Mouse (Mus musculus): ENCODE data around the gene Nccrp1. TPM values are rescaled to one million over a fixed set of nuclear protein-coding genes. Genes with fewer than 3 reads are reported as not detected.

Nccrp1 gene
- not detected in 2 replicates for polyA plus RNA-seq (2015; fragmentation: Nextera tagmentation; extraction: Ambion mirVana)

- Histone ChIP-seq H3K4me2 (peak within 1 kb of the TSS; percentile 62), H3K9me3 (no peaks in the 10 kb centered on the region), H3K27me3 (replicated peaks) (peaks cover 64% of the 10 kb centered on the region), H3K9ac (peak within 1 kb of the TSS; percentile 54; the same call in 1 of the 2 replicates), H3K27ac (replicated peaks) (no peak within 1 kb of the TSS), H3K36me3 (no peaks in the 10 kb centered on the region), H3K4me1 (peaks cover 18% of the 10 kb centered on the region), H3K4me3 (peak within 1 kb of the TSS; percentile 40)
- ATAC-seq (ENCODE audit: extremely low read depth, insufficient number of reproducible peaks, low FRiP score, low TSS enrichment): no peak
- WGBS: 10% methylated on average over 5 of the region's 5 CpGs
Observed at GRCm38 (mm10) chr7:28547154-28547553, at the start of gene Nccrp1. Nccrp1 (minus strand) TSS chr7:28547254.

DNA sequence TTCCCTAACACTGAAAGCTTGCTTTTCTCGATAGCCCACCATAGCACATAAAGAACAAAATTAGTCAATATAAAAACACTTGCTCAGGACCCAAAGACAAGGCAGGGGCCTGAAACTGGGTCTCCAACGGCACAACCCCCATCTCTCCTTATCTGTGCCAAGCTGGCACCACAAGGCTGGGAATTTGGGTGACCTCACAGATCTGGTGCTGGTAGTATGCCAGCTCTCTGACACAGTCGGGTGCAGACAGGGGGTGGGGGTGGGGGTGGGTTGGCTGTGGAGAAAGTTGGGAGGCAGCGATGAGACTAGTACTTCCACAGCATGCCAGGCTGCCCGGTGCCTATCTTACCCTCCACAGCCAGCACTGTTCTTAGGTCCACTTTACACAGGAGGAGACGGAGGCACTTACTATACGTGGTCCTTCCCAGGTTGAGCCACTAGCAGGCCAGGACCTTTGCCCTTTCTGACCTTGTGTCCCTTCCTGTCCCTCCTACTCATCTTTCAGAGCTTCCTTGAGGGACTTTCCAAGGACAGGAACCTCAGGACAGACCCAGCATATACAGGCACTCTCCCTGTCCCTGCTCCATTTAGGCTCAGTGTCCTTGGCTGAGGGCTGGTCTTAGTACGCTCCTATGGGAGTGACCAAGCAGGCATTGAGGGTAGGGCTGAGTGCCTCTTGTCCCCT, 48.8 kb upstream of the Nccrp1 start:
- no peaks in the 10 kb centered on the region for H3K27me3 ChIP-seq (replicated peaks)
- no peaks in the 10 kb centered on the region for H3K9me3 ChIP-seq
- 66% methylated on average over 8 of the region's 8 CpGs for WGBS
- peaks cover 70% of the 10 kb centered on the region for H3K4me1 ChIP-seq
- H3K4me2 ChIP-seq: peak overlapping the region; percentile 95
- no peak overlapping the region for H3K27ac ChIP-seq (replicated peaks)
- peak overlapping the region; percentile 91 for H3K9ac ChIP-seq
- H3K4me3 ChIP-seq: peak overlapping the region; percentile 75; the same call in 1 of the 2 replicates
- H3K36me3 ChIP-seq: peaks cover 7% of the 10 kb centered on the region
- ATAC-seq (ENCODE audit: extremely low read depth, insufficient number of reproducible peaks, low FRiP score, low TSS enrichment): no peak

DNA sequence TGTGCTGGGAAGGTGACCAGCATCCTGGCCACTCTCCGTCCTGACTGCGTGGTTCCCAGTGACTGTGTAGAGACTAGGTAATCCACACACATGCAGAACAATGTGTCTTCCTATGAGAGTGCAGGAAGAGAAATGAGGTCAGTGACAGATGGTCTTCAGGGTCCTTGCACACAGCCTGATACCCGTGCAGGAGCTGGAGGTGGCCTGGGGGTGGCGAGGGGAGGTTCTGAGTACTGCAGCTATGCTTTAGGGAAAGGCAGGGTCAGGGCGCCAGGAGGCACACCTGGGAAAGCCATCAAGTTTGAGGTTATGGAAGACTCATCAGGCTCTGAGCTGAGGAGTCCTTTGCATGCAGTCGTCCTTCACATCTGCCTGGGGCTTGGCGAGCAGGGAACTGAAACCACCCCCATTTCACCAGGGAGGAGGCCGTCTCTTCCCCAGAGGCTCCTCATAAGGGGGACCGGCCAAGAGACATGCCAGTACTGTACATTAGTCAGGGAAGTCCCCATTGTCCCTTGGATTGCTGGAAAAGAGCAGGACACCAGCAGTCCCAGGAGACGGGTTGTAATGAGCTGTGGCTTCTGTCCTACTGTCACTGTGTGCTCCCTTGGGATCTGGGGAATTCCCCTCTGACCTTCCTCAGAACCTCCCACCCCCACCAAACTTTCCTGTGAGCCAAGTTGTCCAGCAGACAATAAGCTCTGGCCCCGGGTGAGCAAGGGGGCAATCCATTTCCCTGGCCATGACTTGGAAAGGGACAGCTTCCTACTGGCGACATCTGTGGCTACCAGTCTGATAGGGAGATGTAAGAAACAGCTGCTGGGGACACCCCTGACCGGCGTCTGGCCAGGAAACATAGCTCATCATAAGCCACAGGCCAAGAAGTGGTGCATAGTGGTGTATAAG, 46.4 kb upstream of the Nccrp1 start:
- peaks cover 86% of the 10 kb centered on the region for H3K4me1 ChIP-seq
- H3K9ac ChIP-seq: peak overlapping the region; percentile 42
- WGBS: 47% methylated on average over 14 of the region's 14 CpGs
- no peaks in the 10 kb centered on the region for H3K9me3 ChIP-seq
- peaks cover 7% of the 10 kb centered on the region for H3K36me3 ChIP-seq
- H3K27ac ChIP-seq (replicated peaks): peak overlapping the region; percentile 48
- H3K27me3 ChIP-seq (replicated peaks): no peaks in the 10 kb centered on the region
- H3K4me3 ChIP-seq: no peak overlapping the region
- H3K4me2 ChIP-seq: no peak overlapping the region; the same call in 1 of the 2 replicates
- no peak for ATAC-seq (ENCODE audit: extremely low read depth, insufficient number of reproducible peaks, low FRiP score, low TSS enrichment)

GRCm38 (mm10) chr7:28591862-28592261, 44.8 kb upstream of the Nccrp1 start:
- 71% methylated on average over 1 of the region's 1 CpGs for WGBS

GRCm38 (mm10) chr7:28587644-28588043, 40.6 kb upstream of the Nccrp1 start:
- ATAC-seq (ENCODE audit: extremely low read depth, insufficient number of reproducible peaks, low FRiP score, low TSS enrichment): peak; percentile 11; the same call in 1 of the 2 replicates
- Histone ChIP-seq H3K4me1 (peaks cover 95% of the 10 kb centered on the region), H3K4me2 (peak overlapping the region; percentile 33), H3K4me3 (no peak overlapping the region), H3K27ac (replicated peaks) (peak overlapping the region; percentile 73), H3K9ac (peak overlapping the region; percentile 67), H3K36me3 (no peaks in the 10 kb centered on the region), H3K27me3 (replicated peaks) (no peaks in the 10 kb centered on the region), H3K9me3 (no peaks in the 10 kb centered on the region)

More at GRCm38 (mm10) chr7:28591862-28592261, 44.8 kb upstream of the Nccrp1 start:
- H3K4me1 ChIP-seq: peaks cover 93% of the 10 kb centered on the region
- no peak overlapping the region for H3K9ac ChIP-seq
- no peaks in the 10 kb centered on the region for H3K9me3 ChIP-seq
- H3K36me3 ChIP-seq: peaks cover 7% of the 10 kb centered on the region
- H3K4me3 ChIP-seq: no peak overlapping the region
- H3K27ac ChIP-seq (replicated peaks): no peak overlapping the region
- H3K4me2 ChIP-seq: no peak overlapping the region
- no peaks in the 10 kb centered on the region for H3K27me3 ChIP-seq (replicated peaks)
- ATAC-seq (ENCODE audit: extremely low read depth, insufficient number of reproducible peaks, low FRiP score, low TSS enrichment): no peak

GRCm38 (mm10) chr7:28586663-28587411, 39.8 kb upstream of the Nccrp1 start:
- ATAC-seq (ENCODE audit: extremely low read depth, insufficient number of reproducible peaks, low FRiP score, low TSS enrichment): no peak
- peak overlapping the region; percentile 73 for H3K27ac ChIP-seq (replicated peaks)
- no peaks in the 10 kb centered on the region for H3K27me3 ChIP-seq (replicated peaks)
- peak overlapping the region; percentile 67 for H3K9ac ChIP-seq
- no peaks in the 10 kb centered on the region for H3K36me3 ChIP-seq
- H3K4me2 ChIP-seq: peak overlapping the region; percentile 33; the same call in 1 of the 2 replicates
- H3K4me1 ChIP-seq: peaks cover 93% of the 10 kb centered on the region
- H3K4me3 ChIP-seq: no peak overlapping the region
- no peaks in the 10 kb centered on the region for H3K9me3 ChIP-seq
- WGBS: 40% methylated on average over 6 of the region's 6 CpGs

GRCm38 (mm10) chr7:28585001-28585400, 37.9 kb upstream of the Nccrp1 start:
- H3K4me3 ChIP-seq: no peak overlapping the region
- WGBS: 76% methylated on average over 6 of the region's 6 CpGs
- peak overlapping the region; percentile 34; the same call in 1 of the 2 replicates for H3K9ac ChIP-seq
- peaks cover 95% of the 10 kb centered on the region for H3K4me1 ChIP-seq
- peak overlapping the region; percentile 65; the same call in 1 of the 2 replicates for H3K27ac ChIP-seq (replicated peaks)
- no peak for ATAC-seq (ENCODE audit: extremely low read depth, insufficient number of reproducible peaks, low FRiP score, low TSS enrichment)
- H3K9me3 ChIP-seq: no peaks in the 10 kb centered on the region
- H3K36me3 ChIP-seq: 0 out of 2 replicates have a peak, but pooled peaks cover 7% of the 10 kb centered on the region
- H3K27me3 ChIP-seq (replicated peaks): no peaks in the 10 kb centered on the region
- no peak overlapping the region for H3K4me2 ChIP-seq

GRCm38 (mm10) chr7:28584468-28584867, 37.4 kb upstream of the Nccrp1 start:
- Histone ChIP-seq H3K27ac (replicated peaks) (peak overlapping the region; percentile 65), H3K4me3 (no peak overlapping the region), H3K36me3 (0 out of 2 replicates have a peak, but pooled peaks cover 7% of the 10 kb centered on the region), H3K4me1 (peaks cover 97% of the 10 kb centered on the region), H3K27me3 (replicated peaks) (no peaks in the 10 kb centered on the region), H3K4me2 (no peak overlapping the region), H3K9ac (peak overlapping the region; percentile 34), H3K9me3 (no peaks in the 10 kb centered on the region)
- ATAC-seq (ENCODE audit: extremely low read depth, insufficient number of reproducible peaks, low FRiP score, low TSS enrichment): no peak
- WGBS: 27% methylated on average over 4 of the region's 4 CpGs

- no peak for ATAC-seq (ENCODE audit: extremely low read depth, insufficient number of reproducible peaks, low FRiP score, low TSS enrichment)
Observed at GRCm38 (mm10) chr7:28583570-28584344, 36.7 kb upstream of the Nccrp1 start.

GRCm38 (mm10) chr7:28582841-28583240, 35.8 kb upstream of the Nccrp1 start:
- Histone ChIP-seq H3K4me1 (peaks cover 98% of the 10 kb centered on the region), H3K27me3 (replicated peaks) (no peaks in the 10 kb centered on the region), H3K27ac (replicated peaks) (no peak overlapping the region), H3K9me3 (no peaks in the 10 kb centered on the region), H3K4me2 (no peak overlapping the region), H3K4me3 (no peak overlapping the region), H3K36me3 (0 out of 2 replicates have a peak, but pooled peaks cover 7% of the 10 kb centered on the region), H3K9ac (peak overlapping the region; percentile 28; the same call in 1 of the 2 replicates)
- 76% methylated on average over 11 of the region's 11 CpGs for WGBS
- no peak for ATAC-seq (ENCODE audit: extremely low read depth, insufficient number of reproducible peaks, low FRiP score, low TSS enrichment)

More at GRCm38 (mm10) chr7:28583570-28584344, 36.7 kb upstream of the Nccrp1 start:
- Histone ChIP-seq H3K4me2 (no peak overlapping the region), H3K36me3 (0 out of 2 replicates have a peak, but pooled peaks cover 7% of the 10 kb centered on the region), H3K4me1 (peaks cover 98% of the 10 kb centered on the region), H3K27ac (replicated peaks) (peak overlapping the region; percentile 65), H3K4me3 (no peak overlapping the region), H3K9me3 (no peaks in the 10 kb centered on the region), H3K9ac (peak overlapping the region; percentile 34), H3K27me3 (replicated peaks) (no peaks in the 10 kb centered on the region)
- WGBS: 67% methylated on average over 8 of the region's 8 CpGs

All from heart, embryonic 13.5 days (tissue).